Mouse (Mus musculus) cortical plate, adult 2 months (tissue): ENCODE results near the gene Trp53rka.

ENCODE experiments used
- CTCF ChIP-seq: fragments of 200-500 bp; IDR thresholded peaks from 2 replicates; pipeline ENCODE4 v1.5.1; 2011; ENCODE audit warnings: mild to moderate bottlenecking, control low read depth, low read length; ENCODE audit not compliant: insufficient read depth; ENCODE audit errors: extremely low read depth
- POLR2A ChIP-seq: fragments of 200-500 bp; IDR thresholded peaks from 2 replicates; pipeline ENCODE4 v1.6.1; 2011; ENCODE audit warnings: mild to moderate bottlenecking, low read length, control low read depth; ENCODE audit not compliant: insufficient read depth; ENCODE audit errors: extremely low read depth

- TF ChIP-seq CTCF: no peak
- TF ChIP-seq POLR2A: peak; percentile 70; the same call in 1 of the 2 replicates
Measured at GRCm38 (mm10) chr2:165492648-165493553, at the start of gene Trp53rka.
